Mouse (Mus musculus): ENCODE results near the gene Nprl2. TPM values are rescaled to one million over a fixed set of nuclear protein-coding genes. Genes with fewer than 3 reads are reported as not detected.

Gene Nprl2
- polyA plus RNA-seq, 1 experiment from 2014 or later: 32.4 TPM

GRCm38 (mm10) chr9:107575579-107576356, 33.7 kb downstream of the Nprl2 start:
- Histone ChIP-seq H3K4me1 (ENCODE audit: control insufficient read depth, insufficient read depth, low read length) (peaks cover 34% of the 10 kb centered on the region), H3K27me3 (ENCODE audit: control insufficient read depth, insufficient read depth, low read length) (no peaks in the 10 kb centered on the region), H3K36me3 (ENCODE audit: control insufficient read depth, insufficient read depth) (peaks cover 18% of the 10 kb centered on the region), H3K4me3 (ENCODE audit: low read length) (no peak overlapping the region), H3K27ac (ENCODE audit: low read length) (peak overlapping the region; percentile 70), H3K9ac (ENCODE audit: low read length) (no peak overlapping the region), H3K4me2 (ENCODE audit: low read depth, low read length) (no peak overlapping the region; the same call in 1 of the 2 replicates), H3K9me3 (replicated peaks; ENCODE audit: control insufficient read depth, low read length) (no peaks in the 10 kb centered on the region)
- WGBS: 79% methylated on average over 14 of the region's 14 CpGs
- no peak for ATAC-seq (replicated peaks; ENCODE audit: extremely low read depth, insufficient read depth, low FRiP score)

GRCm38 (mm10) chr9:107576357-107577107, 34.5 kb downstream of the Nprl2 start, which contains the start of gene Hyal1:
Gene Hyal1, plus strand, starts transcription at chr9:107576927.
- Histone ChIP-seq H3K4me1 (ENCODE audit: control insufficient read depth, insufficient read depth, low read length) (peaks cover 31% of the 10 kb centered on the region), H3K27me3 (ENCODE audit: control insufficient read depth, insufficient read depth, low read length) (no peaks in the 10 kb centered on the region)

GRCm38 (mm10) chr9:107577871-107578270, 35.8 kb downstream of the Nprl2 start:
- H3K4me3 ChIP-seq (ENCODE audit: low read length): no peak overlapping the region
- peak overlapping the region; percentile 5; the same call in 1 of the 2 replicates for H3K4me2 ChIP-seq (ENCODE audit: low read depth, low read length)
- no peak overlapping the region for H3K27ac ChIP-seq (ENCODE audit: low read length)
- WGBS: 91% methylated on average over 10 of the region's 10 CpGs
- H3K27me3 ChIP-seq (ENCODE audit: control insufficient read depth, insufficient read depth, low read length): no peaks in the 10 kb centered on the region
- H3K36me3 ChIP-seq (ENCODE audit: control insufficient read depth, insufficient read depth): peaks cover 4% of the 10 kb centered on the region
- H3K4me1 ChIP-seq (ENCODE audit: control insufficient read depth, insufficient read depth, low read length): peaks cover 31% of the 10 kb centered on the region
- no peak for ATAC-seq (replicated peaks; ENCODE audit: extremely low read depth, insufficient read depth, low FRiP score)
- no peaks in the 10 kb centered on the region for H3K9me3 ChIP-seq (replicated peaks; ENCODE audit: control insufficient read depth, low read length)
- no peak overlapping the region for H3K9ac ChIP-seq (ENCODE audit: low read length)

More at GRCm38 (mm10) chr9:107576357-107577107, 34.5 kb downstream of the Nprl2 start, which contains the start of gene Hyal1:
- peak; percentile 72 for ATAC-seq (replicated peaks; ENCODE audit: extremely low read depth, insufficient read depth, low FRiP score)
- Histone ChIP-seq H3K9me3 (replicated peaks; ENCODE audit: control insufficient read depth, low read length) (no peaks in the 10 kb centered on the region), H3K27ac (ENCODE audit: low read length) (peak within 1 kb of the TSS; percentile 70), H3K4me2 (ENCODE audit: low read depth, low read length) (peak within 1 kb of the TSS; percentile 60), H3K9ac (ENCODE audit: low read length) (peak within 1 kb of the TSS; percentile 63), H3K4me3 (ENCODE audit: low read length) (peak within 1 kb of the TSS; percentile 34), H3K36me3 (ENCODE audit: control insufficient read depth, insufficient read depth) (peaks cover 16% of the 10 kb centered on the region)
- WGBS: 24% methylated on average over 16 of the region's 16 CpGs

- H3K27me3 ChIP-seq (ENCODE audit: control insufficient read depth, insufficient read depth, low read length): no peaks in the 10 kb centered on the region
- peaks cover 31% of the 10 kb centered on the region for H3K4me1 ChIP-seq (ENCODE audit: control insufficient read depth, insufficient read depth, low read length)
- 73% methylated on average over 3 of the region's 3 CpGs for WGBS
- no peak within 1 kb of the TSS for H3K9ac ChIP-seq (ENCODE audit: low read length)
- H3K4me2 ChIP-seq (ENCODE audit: low read depth, low read length): peak within 1 kb of the TSS; percentile 5; the same call in 1 of the 2 replicates
- H3K9me3 ChIP-seq (replicated peaks; ENCODE audit: control insufficient read depth, low read length): no peaks in the 10 kb centered on the region
- no peak for ATAC-seq (replicated peaks; ENCODE audit: extremely low read depth, insufficient read depth, low FRiP score)
- no peak within 1 kb of the TSS for H3K27ac ChIP-seq (ENCODE audit: low read length)
- peaks cover 7% of the 10 kb centered on the region for H3K36me3 ChIP-seq (ENCODE audit: control insufficient read depth, insufficient read depth)
- no peak within 1 kb of the TSS for H3K4me3 ChIP-seq (ENCODE audit: low read length)
Observed at GRCm38 (mm10) chr9:107578587-107578986, 36.6 kb downstream of the Nprl2 start, which contains the start of gene Naa80. Gene Naa80, plus strand, starts transcription at chr9:107578887.

GRCm38 (mm10) chr9:107579023-107579900, 37.2 kb downstream of the Nprl2 start:
- H3K27me3 ChIP-seq (ENCODE audit: control insufficient read depth, insufficient read depth, low read length): no peaks in the 10 kb centered on the region
- H3K27ac ChIP-seq (ENCODE audit: low read length): no peak overlapping the region
- peaks cover 7% of the 10 kb centered on the region for H3K36me3 ChIP-seq (ENCODE audit: control insufficient read depth, insufficient read depth)
- no peaks in the 10 kb centered on the region for H3K9me3 ChIP-seq (replicated peaks; ENCODE audit: control insufficient read depth, low read length)
- no peak overlapping the region for H3K4me3 ChIP-seq (ENCODE audit: low read length)
- no peak for ATAC-seq (replicated peaks; ENCODE audit: extremely low read depth, insufficient read depth, low FRiP score)
- H3K4me1 ChIP-seq (ENCODE audit: control insufficient read depth, insufficient read depth, low read length): peaks cover 31% of the 10 kb centered on the region
- no peak overlapping the region for H3K4me2 ChIP-seq (ENCODE audit: low read depth, low read length)
- WGBS: 92% methylated on average over 14 of the region's 14 CpGs
- no peak overlapping the region for H3K9ac ChIP-seq (ENCODE audit: low read length)

- Histone ChIP-seq H3K36me3 (ENCODE audit: control insufficient read depth, insufficient read depth) (peaks cover 3% of the 10 kb centered on the region; the same call in 1 of the 2 replicates), H3K9ac (ENCODE audit: low read length) (peak within 1 kb of the TSS; percentile 84), H3K4me1 (ENCODE audit: control insufficient read depth, insufficient read depth, low read length) (peaks cover 31% of the 10 kb centered on the region), H3K4me2 (ENCODE audit: low read depth, low read length) (peak within 1 kb of the TSS; percentile 82), H3K27me3 (ENCODE audit: control insufficient read depth, insufficient read depth, low read length) (no peaks in the 10 kb centered on the region), H3K9me3 (replicated peaks; ENCODE audit: control insufficient read depth, low read length) (no peaks in the 10 kb centered on the region), H3K4me3 (ENCODE audit: low read length) (peak within 1 kb of the TSS; percentile 68), H3K27ac (ENCODE audit: low read length) (peak within 1 kb of the TSS; percentile 88)
- WGBS: under 1% methylated on average over 32 of the region's 32 CpGs
- peak; percentile 77 for ATAC-seq (replicated peaks; ENCODE audit: extremely low read depth, insufficient read depth, low FRiP score)
Observed at GRCm38 (mm10) chr9:107580501-107581317, 38.7 kb downstream of the Nprl2 start, which contains the start of gene Hyal3. Gene Hyal3, plus strand, starts transcription at chr9:107580818.

GRCm38 (mm10) chr9:107581584-107581983, 39.6 kb downstream of the Nprl2 start:
- Histone ChIP-seq H3K27ac (ENCODE audit: low read length) (no peak overlapping the region), H3K36me3 (ENCODE audit: control insufficient read depth, insufficient read depth) (peaks cover 3% of the 10 kb centered on the region; the same call in 1 of the 2 replicates), H3K4me1 (ENCODE audit: control insufficient read depth, insufficient read depth, low read length) (peaks cover 23% of the 10 kb centered on the region), H3K27me3 (ENCODE audit: control insufficient read depth, insufficient read depth, low read length) (no peaks in the 10 kb centered on the region), H3K4me2 (ENCODE audit: low read depth, low read length) (peak overlapping the region; percentile 82), H3K4me3 (ENCODE audit: low read length) (peak overlapping the region; percentile 68), H3K9ac (ENCODE audit: low read length) (peak overlapping the region; percentile 84), H3K9me3 (replicated peaks; ENCODE audit: control insufficient read depth, low read length) (no peaks in the 10 kb centered on the region)
- ATAC-seq (replicated peaks; ENCODE audit: extremely low read depth, insufficient read depth, low FRiP score): no peak
- 67% methylated on average over 4 of the region's 4 CpGs for WGBS

All from heart, embryonic 16.5 days (tissue).